Mouse (Mus musculus) adrenal gland, adult (tissue): ENCODE data around the gene Msn.

ENCODE experiments used
- DNase-seq, 2 experiments: peaks; one replicate each; pipeline ENCODE4 v3.0.0; 2022 to 2023; ENCODE audit warnings: low spot score in 1 of 2; ENCODE audit not compliant: inconsistent age in 2 of 2

Msn gene

GRCm38 (mm10) chrX:96095509-96096499 lies at the start of gene Msn:
Gene Msn, plus strand, starts transcription at chrX:96096042.
- DNase-seq = peak; percentile 84 to 93

GRCm38 (mm10) chrX:96052798-96053197 lies 43.0 kb upstream of the Msn start:
- peak; percentile 21 to 63 for DNase-seq

- no peak for DNase-seq
Measured at GRCm38 (mm10) chrX:96077747-96078146, 18.1 kb upstream of the Msn start.

GRCm38 (mm10) chrX:96086259-96086658 lies 9.6 kb upstream of the Msn start:
- DNase-seq = peak; percentile 45 to 77

- peak; percentile 36 to 74 for DNase-seq
Measured at GRCm38 (mm10) chrX:96096513-96097210, 820 bp downstream of the Msn start.

GRCm38 (mm10) chrX:96097491-96097970 lies 1.7 kb downstream of the Msn start:
- no peak for DNase-seq

- DNase-seq = no peak
Measured at GRCm38 (mm10) chrX:96099003-96099402, 3.2 kb downstream of the Msn start.

GRCm38 (mm10) chrX:96107427-96108291 lies 11.8 kb downstream of the Msn start:
- DNase-seq = peak; percentile 57 to 83

- no peak for DNase-seq
Measured at GRCm38 (mm10) chrX:96113106-96113634, 17.3 kb downstream of the Msn start.

GRCm38 (mm10) chrX:96115501-96115900 lies 19.7 kb downstream of the Msn start:
- DNase-seq = no peak

GRCm38 (mm10) chrX:96117366-96117765 lies 21.5 kb downstream of the Msn start:
- no peak for DNase-seq

GRCm38 (mm10) chrX:96119997-96120396 lies 24.2 kb downstream of the Msn start:
- DNase-seq = no peak

- DNase-seq = peak in 1 of 2 experiments; percentile 45
Measured at GRCm38 (mm10) chrX:96121912-96122311, 26.1 kb downstream of the Msn start.

GRCm38 (mm10) chrX:96126803-96127202 lies 31.0 kb downstream of the Msn start:
- peak in 1 of 2 experiments; percentile 59 for DNase-seq

GRCm38 (mm10) chrX:96130139-96130538 lies 34.3 kb downstream of the Msn start:
- DNase-seq = peak; percentile 50 to 74

GRCm38 (mm10) chrX:96130663-96131062 lies 34.8 kb downstream of the Msn start:
- DNase-seq = peak; percentile 22 to 46

- peak; percentile 55 to 76 for DNase-seq
Measured at GRCm38 (mm10) chrX:96133260-96133659, 37.4 kb downstream of the Msn start.

GRCm38 (mm10) chrX:96134243-96134661 lies 38.4 kb downstream of the Msn start:
- DNase-seq = no peak

GRCm38 (mm10) chrX:96134840-96135580 lies 39.2 kb downstream of the Msn start:
- peak in 1 of 2 experiments; percentile 32 for DNase-seq

GRCm38 (mm10) chrX:96135581-96135980 lies 39.7 kb downstream of the Msn start:
- DNase-seq = peak in 1 of 2 experiments; percentile 41
